Mouse (Mus musculus): ENCODE measurements around the gene Naa16.

DNA sequence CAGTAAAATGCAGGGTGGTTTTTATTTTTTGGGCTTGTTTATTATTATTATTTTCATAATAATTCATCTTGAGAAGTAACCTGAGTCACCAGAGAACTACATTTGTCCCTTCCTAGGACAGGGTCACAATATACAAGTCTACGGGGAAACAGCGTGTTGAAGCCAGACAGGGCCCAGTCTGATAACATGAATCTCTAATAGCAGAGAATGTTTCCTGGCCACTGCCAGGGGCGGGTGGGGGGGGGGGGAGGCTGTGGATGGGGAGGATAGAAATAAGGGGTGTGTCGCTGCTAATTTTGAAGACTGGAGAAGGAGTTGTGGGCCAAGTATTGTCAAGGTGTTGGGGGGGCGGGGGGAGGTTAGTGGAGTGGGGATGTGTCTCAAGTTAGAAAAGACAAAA is 82.7 kb downstream of the Naa16 start:
- TF ChIP-seq POLR2A (IDR thresholded peaks at IDR 0.05; ENCODE audit: insufficient read depth, low read length) (no peak), CTCF (IDR thresholded peaks at IDR 0.05; ENCODE audit: low read depth, low read length) (no peak)

Data from ES-Bruce4 (cell line).